Mouse (Mus musculus) granulocyte monocyte progenitor cell, adult 5-6 weeks (primary cell): ENCODE results near the gene Sp8. TPM values are rescaled to one million over a fixed set of nuclear protein-coding genes. Genes with fewer than 3 reads are reported as not detected.

ENCODE experiments used
- ATAC-seq: replicated peaks from 2 replicates; pipeline ENCODE4 v1.8.0; 2016; ENCODE audit warnings: mild to moderate bottlenecking, moderate TSS enrichment, inconsistent platforms; ENCODE audit not compliant: poor library complexity, severe bottlenecking
- total RNA-seq, 2 experiments: library from RNA; stranded (forward) in 1 of 2; stranded (reverse) in 1 of 2; fragments of 200-712, 200-1000 nt in 1 of 2; fragments of >200 nt in 1 of 2; fragmentation: Nextera tagmentation in 1 of 2; gene quantifications; 2 replicates each; pipeline ENCODE4 v1.2.3; 2014 to 2017

Gene Sp8
- not detected in 2 replicates for total RNA-seq (2014; fragmentation: Nextera tagmentation)
- not detected in 2 replicates for total RNA-seq (2017)

DNA sequence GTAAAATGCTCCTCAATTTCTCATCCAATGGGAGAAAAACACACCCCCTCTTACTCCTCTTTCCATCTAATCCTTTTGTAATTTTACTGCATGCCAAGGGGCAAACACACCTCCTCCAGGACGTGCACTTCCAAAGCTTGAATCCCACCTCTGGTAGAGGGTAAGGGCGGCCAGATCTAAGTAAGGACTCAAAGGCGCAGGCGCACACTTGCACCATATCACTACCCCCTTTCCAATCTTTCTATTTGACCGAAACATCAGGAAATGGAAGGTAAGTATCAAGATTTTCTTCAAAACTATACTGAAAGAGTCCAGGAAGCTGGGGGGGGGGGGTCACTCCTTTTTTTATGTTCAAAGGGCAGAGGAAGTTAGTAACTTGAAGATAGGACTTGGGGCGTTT, at the start of gene Sp8:
Gene Sp8 (plus strand): TSS at position 109 of the 400 bp plus-strand sequence.
- ATAC-seq: no peak

DNA sequence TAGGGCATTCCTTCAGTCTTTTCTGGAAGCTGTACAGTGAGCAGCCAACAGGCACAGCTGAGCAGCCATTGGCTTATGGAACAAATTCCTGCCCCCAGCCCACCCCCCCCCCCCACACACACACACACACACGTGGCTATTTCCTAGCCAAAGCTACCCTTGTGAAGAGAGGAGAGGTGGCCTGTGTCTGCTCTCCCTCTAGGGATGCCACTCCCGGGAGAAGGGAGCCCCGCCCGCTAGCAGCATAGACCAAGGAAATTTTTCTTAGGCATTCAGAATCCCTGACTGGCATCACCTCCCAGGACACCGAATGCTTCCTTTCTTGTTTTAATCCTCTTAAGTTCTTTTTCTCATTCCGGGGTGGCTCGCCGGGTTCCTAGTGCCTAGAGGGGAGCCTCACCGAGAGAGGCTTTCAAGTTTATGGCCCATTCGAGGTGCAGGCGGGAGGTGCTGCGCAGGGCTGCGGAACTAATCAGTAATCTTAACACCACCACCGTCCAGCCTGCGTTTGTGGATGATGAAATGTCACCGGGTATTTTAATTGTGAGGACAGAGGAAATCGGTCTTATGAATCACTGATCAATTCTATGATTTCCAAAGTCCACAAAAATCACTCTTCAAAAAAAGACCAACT, 34.7 kb upstream of the Sp8 start:
- no peak for ATAC-seq

DNA sequence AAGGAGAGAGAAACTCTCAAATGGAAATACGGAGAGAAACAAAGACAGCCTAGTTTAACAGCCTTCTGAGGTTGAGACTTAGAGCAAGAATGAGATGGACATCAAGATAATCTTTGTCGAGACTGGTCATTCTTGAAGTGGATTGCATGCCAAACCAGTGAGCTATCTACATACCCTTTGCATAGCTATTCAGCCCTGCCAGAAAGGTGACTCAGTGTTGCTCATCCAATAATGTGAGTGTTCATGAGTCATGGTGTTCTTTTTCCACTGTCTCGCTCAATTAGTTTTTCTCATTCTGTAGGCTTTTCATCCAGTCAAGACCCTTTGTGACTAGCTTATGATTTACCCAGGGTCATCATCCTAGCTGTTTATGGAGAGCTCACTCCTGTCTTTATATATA, 31.6 kb upstream of the Sp8 start:
- ATAC-seq: no peak

DNA sequence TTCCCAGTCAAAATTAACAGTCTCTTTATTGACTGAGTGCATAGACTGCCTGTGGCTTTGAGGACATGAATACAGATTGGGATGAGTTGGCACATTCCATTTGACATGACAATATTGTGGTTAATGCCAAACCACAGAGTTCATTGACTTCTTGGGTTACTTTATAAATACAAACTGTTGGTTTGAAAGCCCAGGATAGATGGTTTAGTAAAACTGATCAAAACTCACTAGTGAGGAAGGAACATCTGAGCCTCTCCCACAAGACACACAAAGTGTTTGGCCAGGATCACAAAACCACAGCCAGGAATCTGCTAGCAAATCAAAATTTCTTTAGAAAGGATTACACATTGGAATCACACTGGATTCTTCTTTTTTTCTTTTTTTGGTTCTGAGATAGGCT, 30.0 kb upstream of the Sp8 start:
- ATAC-seq: no peak

DNA sequence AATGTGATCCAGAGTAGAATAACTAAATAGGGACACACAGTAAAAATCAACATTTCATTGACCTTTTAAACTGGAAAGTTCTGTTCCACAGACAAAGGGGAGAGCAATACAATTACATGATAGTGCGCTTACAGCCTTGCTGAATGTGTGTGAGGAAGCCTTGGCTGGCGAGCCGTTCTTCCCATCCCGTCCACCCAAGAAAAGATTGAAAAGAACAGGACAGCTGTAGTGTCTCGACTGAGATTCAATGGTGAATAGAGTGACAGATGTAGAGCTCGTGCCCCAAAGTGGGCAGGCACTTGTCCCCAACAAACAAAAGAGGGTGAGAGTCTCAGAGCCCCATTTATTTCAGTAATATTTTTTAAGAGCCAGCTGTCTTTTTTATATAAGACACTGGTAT, 16.2 kb upstream of the Sp8 start:
- no peak for ATAC-seq

DNA sequence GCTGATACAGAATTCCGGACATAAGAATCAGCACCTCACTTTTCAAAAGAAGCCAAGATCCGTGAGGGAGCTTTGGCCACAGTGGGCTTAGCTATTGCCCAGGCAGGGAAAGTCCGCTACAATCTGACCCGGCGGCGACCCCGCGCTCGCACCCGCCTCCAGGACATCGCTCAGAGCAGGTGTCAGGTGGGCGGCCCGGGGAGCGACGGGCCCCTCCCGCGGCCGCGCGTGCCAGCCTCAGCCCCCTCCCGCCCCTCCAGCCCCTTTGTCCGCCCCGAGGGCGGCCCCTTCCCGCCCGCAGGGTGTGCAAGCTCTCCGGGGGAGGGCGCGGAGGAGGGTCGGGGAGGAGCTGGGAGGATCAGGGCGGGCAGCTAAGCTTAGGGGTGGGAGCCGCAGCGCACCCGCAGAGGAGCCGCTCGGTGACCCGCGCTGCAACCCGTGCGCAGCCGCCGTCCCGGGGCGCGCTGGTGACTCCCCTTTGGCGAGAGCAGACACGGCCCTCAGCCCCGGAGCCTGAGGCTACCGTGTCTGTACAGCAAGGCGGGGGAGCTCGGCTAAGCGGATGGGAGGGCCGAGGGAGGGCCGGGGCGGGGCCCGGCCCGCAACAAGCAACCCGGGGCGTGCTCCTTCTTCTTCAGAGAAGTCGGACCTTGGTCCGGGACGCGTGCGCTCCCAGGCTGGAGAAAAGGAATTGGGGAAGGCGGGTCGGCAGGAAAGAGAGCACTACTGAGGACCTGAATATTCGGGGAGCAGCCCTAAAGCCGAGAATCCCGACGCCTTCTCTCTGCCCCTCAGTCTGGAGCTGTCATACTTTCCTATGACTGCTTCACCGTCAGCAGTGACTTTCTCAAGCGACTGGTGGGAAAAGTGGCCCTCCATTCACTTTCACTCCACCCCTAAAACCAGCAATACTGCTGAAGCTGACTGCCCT, 9.5 kb upstream of the Sp8 start:
- peak; percentile 71 for ATAC-seq

DNA sequence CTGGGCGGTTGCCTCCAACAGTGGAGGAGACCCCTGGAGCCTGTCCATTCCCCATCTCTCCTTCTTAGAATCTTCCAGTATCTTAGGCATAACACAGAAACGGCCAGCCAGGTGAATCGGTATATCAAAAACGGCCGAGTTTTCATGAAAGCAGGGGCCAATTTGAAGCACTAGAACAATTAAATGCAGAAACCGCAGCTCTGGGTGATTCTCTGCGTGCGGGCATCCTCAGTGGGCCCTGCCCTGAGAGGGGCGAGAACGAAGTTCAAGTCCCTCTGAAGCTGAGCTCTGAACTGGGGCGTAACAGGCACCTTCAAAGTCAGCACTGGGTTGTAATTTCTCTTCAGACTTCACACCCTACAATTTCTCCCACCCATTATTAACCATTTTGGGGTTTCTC, 8.8 kb upstream of the Sp8 start:
- ATAC-seq: no peak

DNA sequence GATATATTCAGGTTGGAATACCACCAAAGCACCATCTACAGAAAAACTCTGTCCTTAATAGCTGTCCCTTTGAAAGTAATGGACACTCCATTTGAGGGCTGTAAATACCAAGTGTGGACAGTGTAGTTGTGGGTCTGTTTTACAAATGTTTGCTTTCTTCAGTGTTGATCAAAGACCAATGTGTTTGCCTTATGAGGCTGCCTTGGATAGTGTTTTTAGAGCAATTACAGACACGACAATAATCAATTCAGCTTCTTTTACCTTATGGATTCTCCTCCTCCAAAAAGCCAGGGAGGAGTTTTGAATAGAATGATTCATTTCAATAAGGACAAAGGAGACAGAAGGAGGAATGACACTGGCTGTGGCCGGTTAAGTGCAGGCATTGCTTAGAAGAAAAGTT, 7.9 kb upstream of the Sp8 start:
- ATAC-seq: no peak

DNA sequence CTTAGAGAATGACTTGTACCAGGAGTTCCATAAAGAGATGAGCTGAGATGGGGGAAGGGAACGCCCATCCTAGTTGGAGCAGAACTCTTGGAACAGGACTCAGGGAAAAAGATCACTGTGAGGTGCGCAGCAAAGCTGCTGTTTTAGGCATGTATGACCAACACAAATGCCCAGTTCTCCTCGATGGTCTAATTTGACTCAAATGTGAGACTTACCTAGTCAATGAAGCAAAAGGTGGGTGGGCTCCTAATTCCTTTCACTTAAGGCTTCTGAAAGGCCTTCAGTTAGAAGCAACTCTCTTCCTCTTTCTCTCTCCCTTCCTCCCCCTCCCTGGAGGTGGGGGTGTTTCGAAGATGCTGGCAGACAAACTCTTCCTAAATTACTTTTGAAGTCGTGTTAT, 6.7 kb upstream of the Sp8 start:
- no peak for ATAC-seq

DNA sequence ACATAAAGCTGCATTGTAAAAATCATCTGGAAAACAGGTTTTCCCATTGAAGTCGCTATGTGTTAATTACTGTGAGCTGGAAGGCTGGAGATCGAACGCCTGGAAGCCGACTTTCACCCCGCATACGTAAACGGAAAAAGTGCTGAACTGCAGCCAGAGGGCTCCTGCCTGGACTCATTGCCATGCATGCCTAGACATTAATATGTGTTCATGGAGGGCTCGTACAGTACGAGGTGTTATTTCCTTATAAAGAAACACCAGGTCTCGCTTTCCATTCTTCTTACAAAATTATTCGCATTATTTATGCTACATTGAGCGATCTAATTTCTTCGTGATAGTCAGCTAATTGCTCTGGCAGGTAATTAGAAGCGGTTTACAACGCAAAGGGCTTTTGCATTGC, 5.8 kb upstream of the Sp8 start:
- no peak for ATAC-seq

DNA sequence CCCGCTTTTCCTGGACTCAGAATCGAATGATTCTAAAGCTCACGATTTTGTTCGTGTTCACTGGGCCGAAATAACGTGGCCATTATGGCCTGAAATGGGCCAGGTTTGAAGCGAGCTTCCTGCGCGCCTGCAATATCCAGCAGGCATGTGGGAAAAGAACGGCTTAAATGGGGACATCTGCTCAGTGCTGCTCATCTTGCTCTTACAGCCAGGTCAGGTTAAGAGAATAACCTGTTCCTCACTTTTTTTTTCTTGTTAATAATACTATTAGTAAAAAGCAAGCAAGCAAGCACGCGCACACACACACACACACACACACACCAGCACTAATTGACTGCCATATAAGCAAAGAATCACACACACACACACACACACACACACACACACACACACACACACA, 5.3 kb upstream of the Sp8 start:
- no peak for ATAC-seq

DNA sequence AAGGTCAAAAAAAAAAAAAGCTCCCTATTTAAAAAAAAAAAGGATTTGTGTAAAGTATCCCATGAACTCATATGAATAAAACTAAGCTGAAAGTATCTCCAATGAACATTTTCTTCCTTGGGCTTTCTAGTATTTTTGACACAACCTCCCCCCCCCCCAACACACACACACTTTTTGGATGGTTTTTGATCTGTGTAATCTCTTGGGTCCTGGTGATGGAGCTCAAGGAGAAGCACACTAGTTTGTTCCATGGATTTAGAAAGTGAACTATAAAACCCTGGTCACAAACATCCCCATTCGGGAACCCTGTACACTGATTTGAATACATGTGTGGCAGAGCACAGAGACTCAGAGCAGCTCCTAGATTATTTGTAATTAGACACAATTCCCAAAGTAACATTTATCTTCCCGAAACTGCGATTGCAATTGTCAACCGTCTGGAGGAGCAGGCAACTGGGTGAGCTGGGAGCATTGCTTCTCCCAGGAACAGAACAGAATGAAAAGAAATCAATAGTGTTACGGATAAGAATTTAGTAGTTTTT, 4.7 kb upstream of the Sp8 start:
- ATAC-seq: no peak

DNA sequence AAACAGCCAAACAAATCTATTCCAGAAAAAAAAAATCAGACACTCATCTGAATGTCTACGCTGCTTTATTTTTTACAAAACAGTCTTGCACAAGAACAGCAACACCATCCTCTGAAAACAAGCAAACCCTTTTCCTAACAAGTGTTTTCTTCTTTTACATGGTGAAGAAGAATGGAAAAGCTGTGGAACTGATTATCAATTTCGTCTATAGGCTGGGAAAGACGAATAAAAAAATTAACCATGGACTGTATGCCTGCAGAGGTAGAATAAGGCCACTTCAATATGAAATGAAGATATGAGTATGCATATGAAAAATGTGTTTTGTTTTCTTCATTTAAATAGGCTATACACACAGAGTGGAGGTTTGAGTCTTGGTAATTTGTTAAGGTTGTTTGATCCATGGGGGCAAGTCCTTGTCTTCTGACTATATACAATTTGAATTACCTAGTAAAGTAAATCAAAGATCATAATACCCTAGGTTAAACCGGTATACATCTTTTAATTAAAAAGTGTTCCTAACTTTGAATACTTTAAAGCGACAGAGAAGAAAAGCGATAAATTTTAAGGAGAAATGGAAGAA, 4.1 kb upstream of the Sp8 start:
- no peak for ATAC-seq

DNA sequence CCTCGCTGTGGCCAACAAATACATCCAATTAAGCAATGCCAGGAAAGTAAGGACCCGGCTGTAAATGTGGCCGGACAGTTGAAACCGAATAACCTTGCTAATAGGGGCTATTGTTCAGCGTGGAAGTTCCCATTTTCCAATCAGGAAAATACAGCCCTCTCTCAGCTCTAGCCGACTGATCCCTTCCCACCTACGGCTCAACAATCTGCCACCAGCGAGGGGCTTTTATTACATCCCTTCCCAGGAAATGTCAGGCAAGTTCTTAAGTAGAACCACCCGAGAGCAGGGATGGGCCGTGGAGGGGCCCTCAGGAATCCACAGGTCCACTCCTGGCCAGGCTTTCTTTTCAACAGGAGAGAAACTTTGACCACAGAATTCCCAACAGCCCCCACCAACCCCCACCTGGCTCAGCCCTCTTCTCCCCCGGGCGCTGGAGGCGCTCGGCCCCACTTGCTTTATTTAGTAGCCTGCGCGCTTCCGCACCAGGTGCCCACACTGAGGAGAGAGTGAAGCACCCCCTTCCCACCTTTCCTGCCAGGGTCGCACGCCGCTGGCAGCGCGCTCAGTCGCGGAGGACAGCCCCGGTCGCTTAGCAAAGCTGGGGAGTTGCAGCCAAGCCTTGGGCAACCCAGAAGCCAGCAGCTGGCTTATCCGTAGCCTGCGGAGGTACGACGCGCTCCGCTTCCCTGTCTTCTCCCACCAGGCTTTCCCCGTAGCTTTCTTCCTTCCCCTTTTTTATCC, 3.3 kb upstream of the Sp8 start:
- ATAC-seq: peak; percentile 54

DNA sequence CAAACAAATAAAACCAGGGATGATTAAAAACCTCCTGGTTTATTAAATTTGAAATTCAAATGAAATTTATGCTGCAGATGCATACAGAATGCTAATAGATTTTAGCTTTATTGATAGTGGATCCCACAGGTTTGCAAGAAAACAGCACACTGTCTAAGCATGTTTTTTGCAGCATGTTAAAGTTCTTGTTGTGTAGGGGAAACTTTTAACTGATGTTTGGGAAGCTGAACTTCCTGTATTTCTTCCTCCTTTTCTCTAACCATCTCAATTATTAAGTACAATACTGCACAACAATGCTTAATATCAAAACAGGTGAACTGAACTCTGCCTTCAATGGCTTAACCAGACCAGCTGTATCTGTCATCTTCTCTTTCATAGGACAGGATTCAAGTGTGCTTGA, 2.0 kb upstream of the Sp8 start:
- ATAC-seq: no peak

DNA sequence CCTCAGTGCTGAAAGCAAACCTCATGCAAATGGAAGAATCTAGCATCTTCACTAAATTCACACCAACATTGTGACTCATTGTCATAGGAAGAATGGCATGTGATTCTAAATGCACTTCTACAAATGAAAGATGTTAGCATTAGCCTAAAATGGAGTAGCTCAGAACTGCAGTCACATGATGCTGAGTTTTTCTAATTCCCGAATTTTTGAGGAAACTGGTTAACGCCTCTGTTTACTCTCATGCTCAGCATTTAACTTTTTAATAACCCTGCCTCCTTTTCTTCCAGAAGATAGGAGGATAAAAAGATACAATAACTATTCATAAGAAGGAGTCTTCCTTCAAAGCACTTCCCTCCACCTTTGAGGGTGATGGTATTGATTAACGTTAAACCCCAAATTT, 1.3 kb upstream of the Sp8 start:
- ATAC-seq: no peak

DNA sequence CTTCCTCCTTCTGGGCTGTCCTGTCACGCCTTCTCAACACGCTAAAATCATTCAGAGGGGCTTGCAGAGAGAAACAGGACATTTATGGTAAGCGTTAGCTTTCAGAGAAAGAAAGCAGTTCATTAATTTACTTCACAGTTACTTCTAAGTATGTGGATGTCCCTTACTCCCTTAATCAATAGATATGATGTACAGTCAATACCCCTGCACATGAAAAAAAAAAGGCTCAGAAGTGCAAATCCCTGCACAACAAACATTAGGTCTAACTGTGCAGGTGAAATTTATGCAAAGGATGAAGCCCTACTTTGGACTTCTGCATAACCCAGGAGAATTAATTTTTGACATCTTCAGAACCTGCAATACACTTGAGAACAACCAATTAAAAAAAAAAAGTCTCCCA, 778 bp upstream of the Sp8 start:
- ATAC-seq: no peak

DNA sequence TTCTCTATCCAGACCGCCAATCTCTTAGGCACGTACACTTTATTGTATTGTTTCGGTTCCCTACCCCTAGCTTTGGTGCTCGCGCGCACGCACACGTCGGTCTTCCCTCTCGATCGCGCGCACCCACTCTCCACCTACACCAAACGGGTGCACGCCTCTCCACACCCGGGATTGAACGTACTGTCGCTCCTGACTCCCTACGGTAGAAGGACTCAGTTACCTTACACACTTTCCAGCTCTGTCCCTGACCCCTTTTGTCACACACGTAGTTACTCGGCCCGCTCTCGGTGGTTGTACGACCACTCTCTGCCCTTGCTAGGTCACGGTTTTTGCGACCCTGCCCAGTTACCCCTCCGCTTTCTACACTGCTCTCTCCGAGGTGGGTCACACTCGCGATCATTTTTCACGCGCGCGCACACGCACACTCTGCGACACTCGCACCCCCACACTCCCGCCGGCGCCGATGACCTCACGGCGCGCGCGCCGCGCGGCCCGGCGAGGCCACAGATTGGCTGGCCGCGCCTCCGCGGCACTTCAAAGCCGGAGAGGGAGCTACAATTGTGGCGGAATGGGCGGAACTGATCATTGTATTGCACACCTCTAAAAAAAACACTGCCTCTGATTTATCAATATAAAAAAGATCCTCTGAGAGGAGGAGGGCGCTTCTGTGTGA, 656 bp downstream of the Sp8 start:
- ATAC-seq: peak; percentile 78

DNA sequence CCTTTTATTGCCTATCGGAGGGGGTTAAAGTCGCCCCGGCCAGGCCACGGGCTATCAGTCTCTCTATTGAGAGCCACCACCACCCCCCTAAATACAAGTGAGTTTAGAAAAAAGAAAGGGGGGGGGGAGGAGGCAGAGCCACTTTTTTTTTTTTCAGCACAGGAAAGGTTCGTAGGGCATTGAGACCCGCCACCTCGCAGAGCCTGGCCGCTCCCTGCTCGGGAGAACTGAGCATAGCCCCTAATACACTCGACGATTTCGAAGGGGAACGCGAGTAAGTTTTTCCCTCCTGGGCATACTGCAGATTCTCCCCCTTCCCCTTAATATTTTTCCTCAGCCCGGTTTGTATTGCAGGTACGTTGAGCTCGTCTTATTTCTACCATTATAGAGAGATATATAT, 1.3 kb downstream of the Sp8 start:
- no peak for ATAC-seq

DNA sequence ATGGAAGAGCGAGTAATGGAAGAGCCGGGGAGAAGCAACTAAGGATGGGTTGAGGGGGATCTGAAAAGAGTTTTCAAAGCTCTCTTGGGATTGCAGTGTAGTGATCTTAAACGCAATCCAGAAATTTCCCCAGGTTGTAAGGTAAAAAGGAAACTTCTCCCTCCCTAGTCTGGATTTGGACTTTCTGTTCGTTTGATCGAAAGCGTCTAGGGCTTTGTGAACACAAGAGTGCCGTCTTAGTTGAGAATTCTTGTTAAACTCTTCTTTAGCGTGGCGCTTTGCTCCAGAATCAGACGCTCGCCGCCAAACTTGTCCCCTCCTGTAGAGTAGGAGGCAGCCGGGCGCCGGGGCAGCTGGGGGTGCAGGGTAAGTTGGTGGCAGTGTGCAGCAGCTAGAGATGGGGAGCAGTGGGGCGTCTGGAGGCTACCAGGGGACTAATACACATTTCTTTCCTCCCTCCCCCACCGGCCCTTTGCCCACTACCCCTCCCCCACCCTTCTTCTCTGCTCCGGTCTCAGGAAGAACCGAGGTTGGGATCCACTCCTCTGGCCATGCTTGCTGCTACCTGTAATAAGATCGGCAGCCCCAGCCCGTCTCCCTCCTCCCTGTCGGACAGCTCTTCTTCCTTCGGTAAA, 1.8 kb downstream of the Sp8 start:
- no peak for ATAC-seq
